Mouse (Mus musculus): ENCODE data around the gene Tpx2.

The Tpx2 gene

DNA sequence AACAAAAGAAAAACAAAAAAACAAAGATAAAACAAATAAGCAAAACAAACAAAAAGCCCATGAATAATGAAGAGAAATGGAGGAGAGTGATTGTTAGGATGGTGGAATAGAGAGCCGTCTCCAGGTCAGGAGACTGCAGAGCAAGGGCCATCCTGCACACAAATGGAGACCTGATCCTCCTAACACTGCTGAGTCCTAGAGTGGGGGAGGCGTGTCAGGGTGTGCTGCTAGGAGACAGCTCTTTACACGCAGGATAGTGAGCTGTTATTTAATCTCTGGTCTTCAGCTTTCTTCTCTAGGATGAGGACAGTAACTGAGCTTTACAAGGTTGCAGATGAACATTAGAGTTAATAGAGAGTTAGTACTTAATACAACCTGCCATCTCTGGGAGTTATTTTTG lies 14.9 kb downstream of the Tpx2 start:
- no peak for DNase-seq (ENCODE audit: inconsistent ontology term)

DNA sequence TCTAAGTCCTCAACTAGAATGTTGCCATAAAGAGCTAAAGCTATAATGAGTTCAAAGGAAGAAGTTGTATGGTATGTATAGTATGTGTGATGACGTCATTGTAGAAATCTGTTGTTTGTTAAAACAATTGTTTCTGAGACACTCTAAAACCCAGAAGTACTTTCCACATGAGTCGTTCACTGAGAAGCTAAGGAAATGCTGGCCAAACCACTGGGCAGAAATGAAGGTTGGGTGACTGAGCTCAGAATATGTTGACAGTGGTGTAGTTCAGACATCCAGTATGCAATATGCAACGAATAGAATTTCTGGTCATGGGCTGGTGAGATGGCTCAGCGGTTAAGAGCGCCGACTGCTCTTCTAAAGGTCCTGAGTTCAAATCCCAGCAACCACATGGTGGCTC lies 15.6 kb downstream of the Tpx2 start:
- peak; percentile 77 for DNase-seq (ENCODE audit: inconsistent ontology term)

DNA sequence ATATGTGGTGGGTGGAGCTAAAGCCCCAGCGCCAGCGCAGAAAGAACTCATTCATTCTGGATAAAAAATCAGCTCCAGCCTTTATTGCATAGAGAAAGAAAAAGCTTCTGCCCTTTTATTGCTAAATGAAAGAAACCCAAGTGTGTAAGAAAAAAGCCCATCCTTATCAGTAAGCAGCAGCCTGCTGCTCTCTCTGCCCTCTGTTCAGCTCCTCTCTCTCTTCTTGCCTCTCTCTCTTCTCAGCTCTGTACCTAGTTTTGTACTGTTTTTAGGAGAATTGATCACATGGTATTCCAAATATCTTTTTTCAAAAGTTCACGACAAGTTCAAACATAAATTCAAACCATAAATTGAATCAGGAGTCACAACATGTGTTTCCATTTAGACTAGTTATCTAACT lies 30.5 kb downstream of the Tpx2 start:
- no peak for DNase-seq (ENCODE audit: inconsistent ontology term)

DNA sequence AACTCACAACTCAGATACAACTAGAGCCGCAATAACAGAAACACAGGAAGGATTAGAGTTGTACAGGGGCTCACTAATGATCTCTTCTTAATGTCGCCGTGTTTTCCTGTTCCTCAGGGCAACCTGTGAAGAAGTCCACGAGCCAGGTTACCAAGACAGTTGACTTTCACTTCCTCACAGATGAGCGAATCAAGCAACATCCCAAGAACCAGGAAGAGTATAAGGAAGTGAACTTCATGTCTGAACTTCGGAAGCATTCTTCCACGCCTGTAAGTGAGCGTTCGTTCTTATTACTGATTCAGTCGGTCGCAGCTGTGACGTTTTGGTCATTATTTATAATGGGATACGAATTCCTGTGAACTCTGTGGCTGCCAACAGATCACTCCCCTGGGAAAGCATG lies 33.1 kb downstream of the Tpx2 start:
- DNase-seq (ENCODE audit: inconsistent ontology term), result no peak

DNA sequence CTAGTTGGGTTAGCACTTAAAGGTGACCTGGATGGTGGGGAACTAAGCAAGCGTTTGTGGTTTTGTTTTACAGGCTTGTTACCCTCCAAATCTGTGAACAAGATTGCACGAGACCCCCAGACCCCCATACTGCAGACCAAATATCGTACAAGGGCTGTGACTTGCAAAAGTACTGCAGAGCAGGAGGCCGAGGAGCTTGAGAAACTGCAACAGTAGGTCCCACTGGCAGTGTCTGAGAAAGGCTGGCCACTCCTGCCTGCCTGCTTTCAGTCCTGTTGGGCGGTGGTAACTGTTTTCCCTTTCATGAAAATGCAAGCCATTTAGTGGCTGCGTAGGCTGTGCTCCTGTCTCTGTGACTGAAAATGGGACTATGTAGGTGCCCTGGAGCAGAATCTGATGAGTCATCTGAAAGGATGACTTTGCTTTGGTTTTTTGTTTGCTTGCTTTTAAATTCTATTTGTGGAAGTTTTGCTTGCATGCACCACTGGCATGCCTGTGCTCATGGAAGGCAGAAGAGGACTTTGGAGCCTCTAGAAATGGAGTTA lies 36.4 kb downstream of the Tpx2 start:
- no peak for DNase-seq (ENCODE audit: inconsistent ontology term)

DNA sequence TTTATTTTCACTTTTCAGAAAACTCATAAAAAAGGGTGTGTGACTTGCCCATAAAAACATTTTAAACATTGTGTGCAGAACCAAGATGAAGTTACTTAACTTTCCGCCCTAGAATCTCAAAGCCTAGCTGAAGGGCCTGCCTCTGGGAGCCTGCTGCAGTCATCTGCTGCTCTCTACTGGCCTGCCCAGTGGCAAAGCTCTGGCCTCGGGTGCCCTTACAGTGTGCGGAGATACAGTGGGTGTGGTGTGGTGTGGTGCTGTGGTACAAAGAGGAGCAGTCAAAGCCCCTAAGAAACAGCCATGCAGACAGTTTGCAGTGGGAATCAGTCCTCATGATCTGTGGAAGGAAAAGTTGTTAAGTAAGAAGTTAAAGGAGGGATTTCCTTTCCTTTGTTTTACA lies 39.5 kb downstream of the Tpx2 start:
- no peak for DNase-seq (ENCODE audit: inconsistent ontology term)

DNA sequence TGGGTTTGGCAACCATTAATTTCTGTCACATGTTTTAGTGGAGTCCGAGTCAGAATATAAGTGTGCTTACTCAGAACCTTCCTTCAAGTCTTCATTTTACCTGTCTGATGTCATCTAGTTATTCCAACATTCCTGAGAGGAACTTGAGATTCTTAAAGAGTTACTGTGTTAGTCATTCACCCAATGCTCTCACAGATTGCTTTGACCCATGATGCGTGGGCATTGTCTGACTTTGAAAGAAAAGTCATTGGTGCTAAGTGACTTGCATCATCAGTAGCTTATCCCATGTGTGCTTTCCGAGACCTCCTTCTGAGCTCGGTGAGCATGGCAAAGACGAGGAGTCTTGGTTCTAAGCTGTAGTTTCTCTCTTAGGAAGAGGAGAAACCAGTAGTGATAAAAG lies 41.0 kb downstream of the Tpx2 start:
- peak; percentile 36 for DNase-seq (ENCODE audit: inconsistent ontology term)

DNA sequence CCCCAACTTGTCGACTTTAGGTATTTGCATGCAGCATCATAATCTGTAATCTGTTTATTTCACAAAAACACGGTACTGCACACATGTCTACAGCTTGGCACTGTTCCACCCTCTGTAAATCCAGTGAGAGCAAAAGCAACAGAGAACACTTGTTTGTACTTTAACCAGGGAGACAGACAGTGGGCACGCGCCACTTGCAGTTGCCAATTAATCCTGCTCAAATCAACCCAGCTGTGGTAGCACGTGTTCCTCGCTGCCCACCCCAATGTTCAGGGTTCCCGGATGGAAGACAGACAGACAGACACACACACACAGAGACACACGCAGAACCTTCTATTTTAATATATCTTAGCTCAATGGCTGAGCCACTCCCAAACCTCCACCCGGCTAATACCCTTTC lies 48.1 kb downstream of the Tpx2 start:
- no peak for DNase-seq (ENCODE audit: inconsistent ontology term)

DNA sequence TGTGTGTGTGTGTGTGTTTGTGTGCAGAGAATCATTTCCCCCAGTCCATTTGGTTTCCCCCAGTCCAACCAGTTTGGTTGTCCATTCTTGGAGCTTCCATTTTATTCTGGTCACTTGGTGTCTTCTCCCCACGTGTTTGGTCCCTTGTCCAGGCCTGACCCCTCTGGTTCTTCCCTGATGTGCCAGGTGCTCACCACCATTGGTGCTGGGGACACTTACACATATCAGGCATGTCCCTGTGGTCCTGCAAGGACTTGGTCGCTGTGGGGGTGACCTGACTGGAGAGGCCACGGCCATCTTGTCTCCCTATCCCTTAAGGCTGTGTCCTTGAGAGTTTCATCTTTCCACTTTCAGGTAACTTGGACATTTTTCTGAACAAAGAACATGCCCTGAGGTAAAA lies 49.2 kb downstream of the Tpx2 start:
- no peak for DNase-seq (ENCODE audit: inconsistent ontology term)

DNA sequence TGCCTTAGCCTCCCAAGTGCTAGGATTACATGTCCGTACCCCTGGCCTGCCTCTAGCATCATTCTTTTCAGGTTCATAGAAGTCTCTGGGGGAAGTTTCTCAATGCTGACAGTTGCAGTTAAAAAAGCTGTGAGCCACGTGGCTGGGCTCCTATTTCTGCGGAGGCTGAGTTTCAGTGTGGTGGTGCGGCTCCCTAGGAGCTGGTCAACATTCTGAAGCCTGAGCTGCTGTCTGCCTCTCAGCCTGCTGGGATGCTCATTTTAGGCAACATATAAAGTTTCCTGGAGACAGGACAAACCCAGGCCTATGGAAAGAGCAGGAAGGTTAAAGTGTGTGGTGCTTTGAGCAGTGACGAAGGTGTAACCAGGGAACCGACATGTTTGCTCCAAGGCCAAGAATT lies 51.2 kb downstream of the Tpx2 start:
- DNase-seq (ENCODE audit: inconsistent ontology term), result no peak

DNA sequence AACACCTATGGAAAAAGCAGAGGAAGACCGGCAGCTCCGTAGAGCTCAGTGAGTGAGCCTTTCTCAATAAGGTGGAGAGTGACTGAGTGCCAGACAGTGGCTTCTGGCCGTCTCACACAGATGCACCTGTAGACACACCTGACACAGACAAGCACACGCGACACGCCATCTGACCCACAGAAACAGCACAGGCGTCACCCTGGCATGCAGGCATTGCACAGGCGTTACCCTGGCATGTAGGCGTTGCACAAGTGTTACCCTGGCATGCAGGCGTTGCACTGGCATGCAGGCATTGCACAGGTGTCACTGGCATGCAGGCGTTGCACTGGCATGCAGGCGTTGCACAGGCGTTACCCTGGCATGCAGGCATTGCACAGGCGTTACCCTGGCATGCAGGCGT lies 53.5 kb downstream of the Tpx2 start:
- DNase-seq (ENCODE audit: inconsistent ontology term), result no peak

DNA sequence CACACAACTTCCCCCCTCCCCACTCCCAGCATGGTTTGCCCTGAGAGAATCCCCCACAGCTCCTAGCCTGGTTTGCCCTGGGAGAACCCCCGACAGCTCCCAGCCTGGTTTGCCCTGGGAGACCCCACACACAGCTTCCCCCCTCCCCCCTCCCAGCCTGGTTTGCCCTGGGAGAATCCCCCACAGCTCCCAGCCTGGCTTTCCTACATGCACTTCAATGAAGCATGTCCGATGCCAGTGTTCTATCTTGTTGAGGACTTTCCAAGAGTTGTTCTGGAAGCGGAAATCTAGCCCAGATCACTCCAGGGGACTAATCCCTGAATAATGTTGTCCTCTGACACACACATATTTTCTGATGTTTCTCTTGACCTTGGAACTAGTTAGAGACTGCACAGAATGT lies 54.9 kb downstream of the Tpx2 start:
- DNase-seq (ENCODE audit: inconsistent ontology term), result peak; percentile 68

DNA sequence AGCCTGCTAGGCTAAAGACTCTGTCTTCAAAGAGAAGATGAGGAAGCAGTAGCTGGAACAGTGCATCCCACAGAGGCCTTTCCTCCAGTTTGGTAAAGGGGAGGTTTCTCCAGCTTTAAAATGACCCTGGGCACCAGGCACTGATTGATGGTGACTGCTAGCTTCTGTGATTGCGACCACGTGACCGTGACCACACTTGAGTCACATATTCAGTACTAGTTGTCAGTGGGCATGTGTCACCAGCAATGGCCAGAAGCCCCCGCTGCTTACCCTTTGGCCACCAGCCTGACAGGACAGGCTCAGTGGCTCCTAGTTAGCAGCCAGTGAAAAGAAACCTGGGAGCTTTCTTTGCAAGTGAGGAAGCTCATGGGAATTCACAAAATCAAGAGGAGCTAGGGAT lies 55.8 kb downstream of the Tpx2 start:
- DNase-seq (ENCODE audit: inconsistent ontology term), result peak; percentile 71

DNA sequence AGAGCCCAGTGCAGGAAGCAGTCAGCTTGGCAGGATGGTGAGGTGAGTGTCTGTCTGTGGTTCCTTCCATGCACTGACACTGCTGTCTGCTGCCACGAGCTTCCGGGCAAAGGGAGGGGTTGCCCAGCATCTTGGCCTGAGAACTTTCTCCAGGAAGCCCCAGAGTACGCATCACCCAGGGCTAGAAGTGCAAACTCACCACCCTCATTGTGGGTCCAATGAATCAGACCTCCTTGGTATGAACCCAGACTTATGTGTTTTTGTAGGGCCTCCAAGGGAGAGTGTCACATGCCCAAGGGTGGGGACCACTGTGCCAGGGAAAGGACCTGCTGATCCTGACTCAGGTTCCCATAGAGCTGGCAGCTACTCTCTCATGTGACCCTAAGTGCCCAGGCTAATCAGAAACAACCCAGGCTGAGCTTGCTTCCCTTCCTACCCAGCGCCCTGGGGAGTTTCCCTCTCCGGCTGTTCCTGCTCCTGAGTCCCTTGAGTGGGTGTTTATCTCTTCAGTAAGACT lies 56.4 kb downstream of the Tpx2 start:
- peak; percentile 46 for DNase-seq (ENCODE audit: inconsistent ontology term)

DNA sequence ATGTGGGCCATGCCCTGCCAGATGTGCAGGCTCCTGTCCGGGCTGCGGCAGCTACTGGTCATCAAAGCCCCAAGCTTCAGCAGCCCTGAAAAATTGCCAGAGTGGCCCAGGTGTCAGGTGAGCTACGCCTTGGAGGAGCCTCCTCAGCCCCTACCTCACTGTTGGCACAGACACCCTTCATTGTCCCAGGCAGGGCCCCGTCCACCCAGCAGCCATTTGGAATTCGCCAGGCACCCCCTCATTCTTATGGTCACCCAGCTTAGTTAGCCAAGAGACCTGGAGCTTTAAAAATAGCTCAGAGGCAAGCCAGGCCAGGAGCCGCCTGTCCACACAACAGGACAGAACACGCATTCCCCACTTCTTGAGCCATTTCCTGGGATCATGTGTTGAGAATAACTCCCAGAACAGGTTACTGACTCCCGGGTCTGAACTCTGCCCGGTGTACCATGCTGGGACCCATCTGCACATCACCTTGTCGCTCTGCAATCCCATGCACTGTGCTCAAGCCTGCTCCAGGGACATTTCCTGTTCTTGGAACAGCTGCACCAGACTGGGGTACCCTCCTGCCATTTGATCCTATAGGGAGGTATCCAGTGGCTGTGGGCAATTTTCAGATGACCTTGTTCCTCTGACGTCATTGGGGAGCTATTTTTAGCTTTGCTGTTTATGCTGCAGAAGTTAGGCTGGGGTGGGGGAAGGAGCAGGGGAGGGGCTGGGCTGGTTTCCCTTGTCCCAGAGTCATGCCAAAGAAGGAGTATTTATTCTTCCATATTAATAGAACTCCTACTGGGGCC lies 57.5 kb downstream of the Tpx2 start:
- no peak for DNase-seq (ENCODE audit: inconsistent ontology term)

DNA sequence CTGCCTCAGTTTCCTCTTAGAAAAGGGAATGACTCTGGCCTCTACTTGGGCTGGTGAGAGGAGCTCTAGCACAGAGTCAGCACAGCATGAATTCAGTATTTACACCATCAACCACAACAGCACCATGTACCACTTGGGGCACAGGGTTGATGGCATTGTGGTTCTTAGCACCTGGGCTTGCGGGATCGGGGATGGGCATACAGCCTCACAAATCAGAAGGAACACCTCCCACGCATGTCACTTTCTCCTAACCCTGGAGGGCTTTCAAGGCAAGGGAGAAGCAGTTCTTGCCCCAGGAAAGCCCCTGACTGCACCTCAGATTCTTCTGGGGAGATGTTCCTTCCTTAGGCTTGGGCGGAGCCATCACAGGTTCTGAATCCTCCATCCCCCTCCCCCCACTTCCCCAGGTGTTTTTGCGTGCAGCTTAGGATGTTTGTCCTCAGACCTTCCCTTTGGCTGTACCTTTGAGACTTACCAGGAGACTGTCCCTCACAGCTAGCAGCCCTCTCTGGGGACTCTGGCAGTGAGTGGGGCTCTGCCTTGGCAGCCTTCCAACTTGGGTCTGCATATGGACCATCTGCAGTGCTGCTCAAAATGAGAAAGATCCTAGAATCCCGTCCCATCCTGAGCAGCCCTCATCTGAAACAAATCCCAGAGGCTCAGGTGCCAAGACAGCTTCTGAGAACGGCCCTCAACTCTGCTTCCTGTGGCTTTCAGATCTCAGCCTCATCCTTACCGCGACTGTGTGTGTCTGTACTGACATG lies 58.7 kb downstream of the Tpx2 start:
- no peak for DNase-seq (ENCODE audit: inconsistent ontology term)

DNA sequence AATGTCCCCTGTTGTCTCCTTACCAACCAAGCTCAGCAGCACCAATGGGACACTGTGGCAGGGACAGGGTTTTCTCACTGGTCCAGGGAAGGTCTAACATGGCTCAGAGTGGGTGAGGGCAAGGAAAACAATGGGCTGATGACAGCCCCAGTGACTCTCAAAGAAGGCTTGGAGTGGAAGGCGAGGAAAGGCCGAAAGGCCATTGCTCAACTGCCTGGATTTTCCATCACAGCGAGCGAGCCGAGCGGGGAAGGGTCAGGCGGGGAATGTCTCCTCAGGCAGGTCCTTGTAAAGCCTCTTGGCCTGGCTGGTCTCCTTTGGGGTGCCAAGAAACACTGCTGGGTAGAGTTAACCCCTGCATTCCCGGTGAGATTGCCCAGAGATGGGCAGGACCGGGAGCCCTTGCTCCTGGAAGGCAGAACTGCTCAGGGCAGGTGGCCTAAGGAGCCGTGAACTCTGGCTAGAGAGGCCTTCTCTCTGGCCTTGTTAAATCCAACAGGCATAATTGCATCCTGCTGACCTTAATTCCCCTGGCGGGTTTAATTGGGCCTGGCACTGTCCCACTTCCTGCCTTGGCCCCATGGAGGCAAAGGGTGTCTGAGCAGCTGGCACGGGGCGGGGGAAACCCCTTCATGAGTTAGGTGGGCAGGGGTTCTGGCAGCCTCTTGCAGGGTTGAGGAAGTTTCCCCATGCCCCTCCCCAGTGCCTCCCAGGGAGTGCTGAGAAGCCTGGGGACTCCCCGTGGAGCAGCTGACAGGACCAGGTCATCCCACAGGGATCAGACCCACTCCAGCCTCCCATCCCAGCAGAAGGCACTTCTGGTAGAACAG lies 59.6 kb downstream of the Tpx2 start:
- peak; percentile 91 for DNase-seq (ENCODE audit: inconsistent ontology term)

DNA sequence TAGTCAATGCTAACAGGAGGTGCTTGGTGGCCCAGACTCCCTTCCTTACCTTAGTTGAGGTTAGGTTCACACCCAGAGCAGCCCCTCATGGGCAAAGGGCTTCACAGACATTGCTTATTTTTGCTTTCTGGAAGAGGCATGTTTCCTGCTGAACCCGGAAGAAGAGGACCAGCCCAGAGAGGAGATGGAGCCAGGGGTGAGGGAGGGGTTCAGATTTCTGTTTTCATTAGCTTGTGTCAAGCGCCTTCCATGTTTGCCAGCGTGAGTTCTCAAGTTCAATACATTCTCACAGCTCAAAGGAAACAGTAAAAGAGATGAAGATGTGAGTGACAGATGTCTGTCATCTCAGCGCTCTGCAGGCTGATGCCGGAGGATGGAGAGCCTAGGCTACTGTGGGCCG lies 62.1 kb downstream of the Tpx2 start:
- no peak for DNase-seq (ENCODE audit: inconsistent ontology term)

DNA sequence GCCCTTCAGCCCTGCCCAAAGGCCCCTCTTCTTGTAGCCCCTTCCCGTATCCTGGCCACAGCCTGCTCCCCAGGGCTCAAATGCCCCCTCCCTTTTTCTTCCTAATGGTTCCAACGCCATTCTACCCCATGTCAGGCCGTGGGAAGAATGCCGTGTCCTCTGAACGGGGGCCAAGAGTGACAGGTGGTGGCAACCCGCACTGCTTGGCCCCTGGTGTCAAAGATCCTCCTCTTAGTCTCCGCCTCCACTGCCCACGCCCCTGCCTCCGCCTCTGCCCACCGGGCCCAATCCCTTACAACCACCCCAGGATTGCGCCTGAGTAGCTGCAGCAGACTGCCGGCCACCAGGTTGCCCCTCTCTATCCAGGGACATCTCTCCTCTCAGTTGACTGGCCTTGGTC lies 63.3 kb downstream of the Tpx2 start, which contains the start of gene Mylk2:
Gene Mylk2, plus strand, starts transcription at position 322 of the 400 bp plus-strand sequence.
- DNase-seq (ENCODE audit: inconsistent ontology term), result no peak

DNA sequence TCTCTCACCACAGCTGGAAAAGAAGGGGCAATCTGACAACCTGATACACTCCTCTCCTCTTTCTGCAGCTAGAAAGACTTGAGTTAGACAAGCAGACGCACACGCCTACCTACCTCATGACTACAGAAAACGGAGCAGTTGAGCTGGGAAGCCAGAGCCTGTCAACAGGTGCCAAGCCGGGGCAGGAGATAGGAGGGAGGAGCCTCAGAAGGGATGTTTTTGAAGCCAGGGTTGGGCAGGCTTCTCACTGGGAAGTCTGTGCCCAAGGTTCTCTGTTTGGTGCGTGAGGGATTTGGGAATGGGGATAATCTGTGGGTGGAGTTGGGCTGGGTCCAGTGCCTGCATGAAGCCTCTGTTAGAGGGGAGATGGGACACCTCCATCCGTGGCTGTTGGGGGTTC lies 63.7 kb downstream of the Tpx2 start:
- DNase-seq (ENCODE audit: inconsistent ontology term), result no peak

DNA sequence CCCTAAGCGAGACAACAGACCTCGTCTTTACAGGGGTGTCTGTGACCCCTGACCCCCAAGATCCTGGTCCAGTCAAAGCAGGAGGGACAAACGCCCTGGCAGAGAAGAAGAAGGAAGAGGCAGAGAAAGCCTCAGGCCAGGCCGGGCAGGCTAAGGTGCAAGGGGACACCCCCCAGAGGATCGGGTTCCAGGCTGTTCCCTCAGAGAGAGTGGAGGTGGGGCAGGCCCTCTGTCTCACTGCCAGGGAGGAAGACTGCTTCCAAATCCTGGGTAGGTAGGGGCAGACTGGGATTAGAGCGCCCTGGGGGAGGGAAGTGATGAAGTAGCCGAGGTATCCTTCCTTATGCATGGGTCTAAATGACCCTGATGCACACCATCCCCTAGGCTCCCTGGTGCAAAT lies 65.7 kb downstream of the Tpx2 start:
- no peak for DNase-seq (ENCODE audit: inconsistent ontology term)

All from Muller cell, postnatal 12 days (primary cell).